In the genomic region with DNA sequence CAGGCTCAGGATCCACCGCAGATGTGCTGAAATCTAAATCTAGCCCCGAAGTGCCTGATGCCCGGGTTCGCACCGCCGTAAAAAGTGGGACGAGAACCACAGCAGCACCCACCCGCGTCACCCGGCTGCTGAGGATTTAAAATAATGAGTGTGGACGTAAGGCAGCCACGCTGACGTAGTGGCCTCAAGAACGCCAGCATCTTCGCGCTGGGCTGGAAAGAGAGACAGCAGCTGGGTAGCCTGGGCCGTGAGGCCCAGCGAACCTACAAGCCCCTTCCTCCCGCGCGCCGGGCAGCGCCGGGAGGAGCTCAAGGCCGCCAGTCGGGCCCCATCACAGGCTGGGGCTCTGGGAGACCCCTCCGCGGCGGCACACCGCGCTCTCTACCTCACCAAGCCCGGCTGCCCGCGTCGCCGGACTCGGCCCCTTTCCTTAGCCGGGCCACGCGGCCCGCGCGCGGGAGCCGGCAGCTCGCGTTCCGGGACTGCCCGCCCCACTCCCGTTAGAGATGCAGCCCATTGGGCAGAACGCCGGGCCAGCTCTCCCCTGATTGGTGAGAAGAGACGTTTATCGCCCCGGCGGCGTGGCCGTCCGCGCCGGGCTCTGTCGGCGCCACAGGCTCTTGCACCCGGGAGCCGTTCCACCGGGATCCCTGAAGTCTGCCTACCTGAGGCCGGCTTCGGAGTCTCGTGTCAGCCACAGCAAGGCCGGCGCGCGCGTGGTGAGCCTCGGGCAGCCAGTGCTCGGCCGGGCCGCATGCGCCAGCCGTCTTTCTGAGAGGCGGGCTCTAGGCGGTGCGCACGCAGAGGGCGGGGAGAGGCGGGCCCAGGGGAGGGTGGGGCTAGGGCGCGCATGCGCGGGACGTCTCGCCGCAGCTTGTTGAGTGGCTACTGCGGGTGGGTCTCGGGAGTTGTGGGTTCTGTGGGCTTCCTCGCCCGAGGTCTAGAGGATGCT, we compare ENCODE assay signal across 8 mouse cellular contexts. TPM values are rescaled to one million over a fixed set of nuclear protein-coding genes. Genes with fewer than 3 reads are reported as not detected.
DNase-seq lines count a peak whose midpoint lies in the region; ATAC-seq and TF ChIP-seq lines count a peak whose summit lies in the region.

Gene Ctps, minus strand, starts transcription at position 791 of the 952 bp plus-strand sequence.

- intact Hi-C loops in heart, postnatal 10 days (cut with DNase I): no loop called here

- peak; percentile 98 for ATAC-seq in forebrain, embryonic 13.5 days
- peak; percentile 96 for ATAC-seq in liver, postnatal 0 days
- ATAC-seq in neural tube, embryonic 14.5 days (ENCODE audit: low read depth): peak; percentile 97

- H3K9me3 ChIP-seq in E14TG2a.4 (ENCODE audit: low read length): no peaks in the 10 kb centered on the region
- H3K9me3 ChIP-seq in forebrain, embryonic 13.5 days (replicated peaks): no peaks in the 10 kb centered on the region
- H3K9me3 ChIP-seq in liver, postnatal 0 days (ENCODE audit: low read length): no peaks in the 10 kb centered on the region
- no peaks in the 10 kb centered on the region for H3K9me3 ChIP-seq in neural tube, embryonic 14.5 days (ENCODE audit: control insufficient read depth, low read length)

- peak within 1 kb of the TSS; percentile 96 for H3K27ac ChIP-seq in forebrain, embryonic 13.5 days
- peak within 1 kb of the TSS; percentile 77 for H3K27ac ChIP-seq in liver, postnatal 0 days (ENCODE audit: low read depth)
- peak within 1 kb of the TSS; percentile 93 for H3K27ac ChIP-seq in neural tube, embryonic 14.5 days (ENCODE audit: low read depth, low read length)

- peaks cover 42% of the 10 kb centered on the region for H3K4me1 ChIP-seq in E14TG2a.4 (replicated peaks; ENCODE audit: low read depth, low read length)
- peaks cover 29% of the 10 kb centered on the region for H3K4me1 ChIP-seq in forebrain, embryonic 13.5 days
- H3K4me1 ChIP-seq in liver, postnatal 0 days (ENCODE audit: insufficient read depth): peaks cover 23% of the 10 kb centered on the region
- peaks cover 19% of the 10 kb centered on the region for H3K4me1 ChIP-seq in neural tube, embryonic 14.5 days (ENCODE audit: control insufficient read depth, insufficient read depth, low read length)

- TF ChIP-seq EP300 in liver, postnatal 0 days (IDR thresholded peaks at IDR 0.05; ENCODE audit: low read depth): no peak

- peak; percentile 90 for DNase-seq in c-Kit-positive CD71-positive TER-119-positive erythroid progenitor cells, embryonic 14.5 days (ENCODE audit: low spot score)
- DNase-seq in heart, postnatal 10 days: peak; percentile 96 to 97
- peak; percentile 71 for DNase-seq in large intestine, adult 2 months (ENCODE audit: low read depth, low spot score)
- peak; percentile 97 for DNase-seq in liver, postnatal 0 days
- peak; percentile 96 for DNase-seq in testis, postnatal 10 days (ENCODE audit: low spot score)

- peaks cover 4% of the 10 kb centered on the region for H3K27me3 ChIP-seq in E14TG2a.4 (ENCODE audit: insufficient read depth, low read length)
- H3K27me3 ChIP-seq in forebrain, embryonic 13.5 days: no peaks in the 10 kb centered on the region
- no peaks in the 10 kb centered on the region for H3K27me3 ChIP-seq in liver, postnatal 0 days (ENCODE audit: insufficient read depth, low read length)
- H3K27me3 ChIP-seq in neural tube, embryonic 14.5 days (ENCODE audit: control insufficient read depth, insufficient read depth, low read length): no peaks in the 10 kb centered on the region

- H3K4me3 ChIP-seq in E14TG2a.4 (replicated peaks; ENCODE audit: low read length): peak within 1 kb of the TSS; percentile 92
- H3K4me3 ChIP-seq in forebrain, embryonic 13.5 days: peak within 1 kb of the TSS; percentile 83
- peak within 1 kb of the TSS; percentile 90 for H3K4me3 ChIP-seq in liver, postnatal 0 days (ENCODE audit: low read depth, low read length)
- peak within 1 kb of the TSS; percentile 77 for H3K4me3 ChIP-seq in neural tube, embryonic 14.5 days (ENCODE audit: low read depth, low read length)

- peak within 1 kb of the TSS; percentile 95 for H3K9ac ChIP-seq in forebrain, embryonic 13.5 days
- H3K9ac ChIP-seq in liver, postnatal 0 days (replicated peaks): peak within 1 kb of the TSS; percentile 89
- H3K9ac ChIP-seq in neural tube, embryonic 14.5 days (replicated peaks; ENCODE audit: low read depth, low read length): peak within 1 kb of the TSS; percentile 94

- H3K4me2 ChIP-seq in forebrain, embryonic 13.5 days: peak within 1 kb of the TSS; percentile 74
- H3K4me2 ChIP-seq in liver, postnatal 0 days (ENCODE audit: low read depth, low read length): peak within 1 kb of the TSS; percentile 100
- H3K4me2 ChIP-seq in neural tube, embryonic 14.5 days (ENCODE audit: low read depth, low read length): peak within 1 kb of the TSS; percentile 83

- peaks cover 36% of the 10 kb centered on the region for H3K36me3 ChIP-seq in E14TG2a.4 (ENCODE audit: insufficient read depth, low read length)
- peaks cover 15% of the 10 kb centered on the region for H3K36me3 ChIP-seq in forebrain, embryonic 13.5 days (ENCODE audit: poor library complexity, severe bottlenecking)
- peaks cover 2% of the 10 kb centered on the region; the same call in 1 of the 2 replicates for H3K36me3 ChIP-seq in liver, postnatal 0 days (replicated peaks; ENCODE audit: insufficient read depth, low read length)
- peaks cover under 1% of the 10 kb centered on the region; the same call in 1 of the 2 replicates for H3K36me3 ChIP-seq in neural tube, embryonic 14.5 days (ENCODE audit: control insufficient read depth, insufficient read depth, low read length)

- TF ChIP-seq CTCF in E14TG2a.4 (conservative IDR thresholded peaks at IDR 0.05; ENCODE audit: low read length): no peak
- TF ChIP-seq CTCF in liver, postnatal 0 days (IDR thresholded peaks at IDR 0.05; ENCODE audit: low read depth): no peak

- WGBS in forebrain, embryonic 13.5 days: under 1% methylated on average over 85 of the region's 97 CpGs
- under 1% methylated on average over 97 of the region's 97 CpGs for WGBS in large intestine, adult 2 months
- 1% methylated on average over 78 of the region's 97 CpGs for WGBS in liver, postnatal 0 days (ENCODE audit: insufficient replicate concordance)
- WGBS in neural tube, embryonic 14.5 days: under 1% methylated on average over 93 of the region's 97 CpGs

RNA-seq across cellular contexts. Expression of gene Ctps, which starts in this region (rescaled TPM):
- 107 and 114 TPM in 2 replicates for polyA plus RNA-seq in forebrain, embryonic 13.5 days (2015; fragmentation: Nextera tagmentation; extraction: Ambion mirVana)
- 10 to 100 TPM; 44.2 to 66.0 TPM for total RNA-seq in heart, postnatal 10 days (2021)
- polyA plus RNA-seq in large intestine, adult 2 months (2012; rRNA removed): 8.4 and 8.6 TPM in 2 replicates
- 13.8 and 14.5 TPM in 2 replicates for polyA plus RNA-seq in liver, postnatal 0 days (2015; fragmentation: Nextera tagmentation; extraction: Ambion mirVana)
- polyA plus RNA-seq in neural tube, embryonic 14.5 days (2014; fragmentation: Nextera tagmentation; extraction: Ambion mirVana): 91.7 and 95.5 TPM in 2 replicates

Comparison
In these comparisons a context has a peak if more than half of its experiments do, and no peak if none do; other contexts are left out.
1. Peak in every context shown above with its lines: DNase-seq, ATAC-seq, H3K4me3 ChIP-seq and H3K27ac ChIP-seq.